Mouse (Mus musculus): ENCODE data around the gene Otub2.
A peak's percentile ranks its signal among the peaks of the same experiment; 100 is the strongest.

Otub2 gene

GRCm38 (mm10) chr12:103371711-103372110 lies 16.8 kb upstream of the Otub2 start:
- DNase-seq (ENCODE audit: low spot score in 2 of 2) = peak; percentile 52 to 75

- DNase-seq (ENCODE audit: low spot score in 2 of 2) = no peak
Measured at GRCm38 (mm10) chr12:103373530-103374236, 14.8 kb upstream of the Otub2 start.

GRCm38 (mm10) chr12:103376124-103376523 lies 12.4 kb upstream of the Otub2 start:
- DNase-seq (ENCODE audit: low spot score in 2 of 2) = no peak

DNA sequence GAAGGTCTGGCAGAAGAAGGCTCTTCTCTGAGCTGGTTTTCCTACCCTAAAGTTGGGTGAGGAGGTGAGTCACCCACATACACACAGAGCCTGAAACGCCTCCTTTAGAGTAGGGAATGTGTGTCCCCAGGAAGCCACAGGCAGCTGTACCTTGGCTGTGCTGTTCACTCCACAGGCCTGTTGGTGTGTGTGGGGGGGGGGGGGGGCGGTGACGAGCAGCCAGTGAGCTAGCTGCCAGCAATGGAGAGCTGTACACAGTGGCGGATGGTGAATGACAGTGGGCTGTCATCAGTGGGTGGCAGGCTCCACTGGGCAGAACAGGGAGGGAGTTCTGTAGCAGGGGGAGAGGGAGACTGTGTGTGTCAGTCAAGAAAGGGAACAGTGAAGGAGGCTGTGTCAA lies 11.7 kb upstream of the Otub2 start:
- DNase-seq (ENCODE audit: low spot score in 2 of 2) = no peak

DNA sequence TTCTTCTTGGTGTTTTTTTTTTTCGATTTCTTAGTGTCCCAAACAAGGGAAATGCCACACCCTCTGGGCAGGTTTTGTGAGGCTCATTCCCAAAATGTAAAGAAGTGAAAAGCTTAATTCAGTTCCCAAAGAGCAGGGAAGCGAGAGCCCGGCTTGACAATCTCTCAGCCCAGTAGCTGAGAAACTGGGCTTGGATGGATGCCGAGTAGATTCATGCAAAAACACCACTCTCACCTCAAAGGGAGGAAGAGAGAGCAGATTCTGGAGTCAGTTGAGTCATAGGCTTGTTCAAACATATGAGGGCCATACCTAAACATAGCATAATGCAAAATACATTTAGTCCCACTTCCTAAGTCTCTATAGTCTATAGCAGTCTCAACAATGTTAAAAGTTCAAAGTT lies 8.3 kb upstream of the Otub2 start:
- DNase-seq (ENCODE audit: low spot score in 2 of 2) = no peak

GRCm38 (mm10) chr12:103389348-103389727 lies 856 bp downstream of the Otub2 start:
- peak; percentile 35 to 42 for DNase-seq (ENCODE audit: low spot score in 2 of 2)

GRCm38 (mm10) chr12:103389982-103390381 lies 1.5 kb downstream of the Otub2 start:
- DNase-seq (ENCODE audit: low spot score in 2 of 2) = peak in 1 of 2 experiments; percentile 34

DNA sequence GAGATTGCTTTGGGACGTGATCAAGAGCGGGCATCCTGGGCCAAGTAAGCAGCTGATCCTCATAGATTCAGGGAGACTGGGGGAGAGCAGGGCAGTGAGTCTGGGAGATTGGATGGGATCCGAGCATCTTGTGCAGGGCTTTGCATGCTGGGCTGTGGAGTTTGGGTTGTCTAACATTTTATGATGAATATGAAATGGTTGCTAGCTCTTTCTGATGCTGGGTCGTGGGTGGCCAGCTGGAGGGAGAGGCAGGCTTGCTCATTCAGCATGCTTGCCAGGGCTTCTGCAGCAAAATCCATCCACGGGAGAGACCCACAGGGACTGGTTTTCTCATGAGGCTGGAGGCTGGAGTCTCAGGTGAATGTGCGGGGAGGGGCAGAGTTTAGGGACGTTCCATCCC lies 2.6 kb downstream of the Otub2 start:
- DNase-seq (ENCODE audit: low spot score in 2 of 2) = no peak

GRCm38 (mm10) chr12:103393528-103393927 lies 5.0 kb downstream of the Otub2 start:
- DNase-seq (ENCODE audit: low spot score in 2 of 2) = peak in 1 of 2 experiments; percentile 53

DNA sequence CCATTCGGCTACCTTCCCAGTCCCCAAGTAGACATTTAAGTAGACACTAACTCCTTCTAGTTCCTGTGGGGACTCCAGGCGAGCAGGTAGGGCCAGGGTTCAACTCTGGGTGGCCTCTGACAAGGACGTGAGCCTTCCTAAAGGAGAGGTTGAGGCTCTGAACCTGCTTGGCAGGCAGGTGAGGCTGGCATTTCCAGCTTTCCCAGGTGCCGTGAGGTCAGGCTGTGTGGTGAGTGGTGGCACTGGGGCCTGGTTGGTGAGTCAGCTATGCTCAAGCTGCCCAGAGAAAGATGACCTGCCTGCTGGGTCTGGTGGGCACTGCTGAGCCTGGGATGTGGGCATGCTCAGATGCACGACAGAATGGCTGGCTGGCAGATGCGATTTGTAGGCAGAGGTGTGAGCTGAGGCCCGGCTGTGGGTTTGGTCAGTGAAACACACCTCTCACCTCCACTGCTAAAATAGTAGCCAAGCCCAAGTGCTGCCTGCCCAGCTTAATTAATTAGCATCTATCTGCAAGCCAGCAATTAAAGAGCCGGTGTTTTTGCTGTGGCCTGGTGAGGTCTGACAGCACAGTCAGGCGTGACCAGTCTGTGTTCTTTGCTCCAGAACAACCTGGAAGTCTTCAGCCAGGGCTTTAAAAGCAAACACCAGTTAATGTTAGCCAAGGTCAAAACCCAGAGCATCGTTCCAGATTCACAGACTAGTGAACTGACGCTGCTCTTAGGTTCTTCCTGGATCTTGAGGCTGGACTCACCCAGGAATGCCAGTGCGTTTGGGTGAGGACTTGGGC lies 7.2 kb downstream of the Otub2 start:
- DNase-seq (ENCODE audit: low spot score in 2 of 2) = no peak

DNA sequence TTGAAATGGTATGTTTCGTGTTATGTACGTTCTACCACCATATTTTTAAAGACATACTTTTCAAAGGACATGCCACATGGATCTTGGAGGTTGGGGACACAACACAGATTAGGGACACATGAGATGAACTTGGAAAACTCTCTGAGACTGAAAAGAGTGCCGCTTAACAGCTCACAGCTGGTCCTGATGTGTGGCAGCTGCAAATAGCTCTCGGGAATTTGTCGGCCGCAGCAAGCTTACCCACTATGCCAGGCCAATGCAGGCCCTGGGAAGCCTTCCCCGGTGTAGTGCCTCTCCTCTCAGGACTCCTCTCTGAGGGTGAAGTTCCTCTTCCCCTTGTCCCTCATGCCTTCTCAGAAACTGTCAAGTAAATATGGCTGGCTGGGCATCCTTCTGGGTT lies 8.3 kb downstream of the Otub2 start:
- DNase-seq (ENCODE audit: low spot score in 2 of 2) = no peak

DNA sequence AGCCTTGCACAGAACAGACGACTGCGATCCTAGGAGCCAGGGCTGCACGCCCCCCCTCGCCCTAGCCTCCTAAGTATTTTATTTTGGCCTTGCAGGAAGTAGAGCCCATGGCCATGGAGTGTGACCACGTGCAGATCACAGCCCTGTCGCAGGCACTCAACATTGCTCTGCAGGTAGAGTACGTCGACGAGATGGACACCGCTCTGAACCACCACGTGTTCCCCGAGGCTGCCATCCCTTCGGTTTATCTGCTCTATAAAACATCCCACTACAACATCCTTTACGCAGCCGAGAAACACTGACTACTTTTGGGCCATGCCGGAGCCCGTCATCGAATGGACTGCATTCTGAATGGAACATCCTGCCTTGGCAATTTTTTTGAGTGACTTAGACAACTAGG lies 15.6 kb downstream of the Otub2 start:
- DNase-seq (ENCODE audit: low spot score in 2 of 2) = no peak

- DNase-seq (ENCODE audit: low spot score in 2 of 2) = no peak
Measured at GRCm38 (mm10) chr12:103407720-103408119, 19.2 kb downstream of the Otub2 start, which contains the start of gene 9330161L09Rik. TSS of gene 9330161L09Rik (minus strand) at chr12:103407820.

DNA sequence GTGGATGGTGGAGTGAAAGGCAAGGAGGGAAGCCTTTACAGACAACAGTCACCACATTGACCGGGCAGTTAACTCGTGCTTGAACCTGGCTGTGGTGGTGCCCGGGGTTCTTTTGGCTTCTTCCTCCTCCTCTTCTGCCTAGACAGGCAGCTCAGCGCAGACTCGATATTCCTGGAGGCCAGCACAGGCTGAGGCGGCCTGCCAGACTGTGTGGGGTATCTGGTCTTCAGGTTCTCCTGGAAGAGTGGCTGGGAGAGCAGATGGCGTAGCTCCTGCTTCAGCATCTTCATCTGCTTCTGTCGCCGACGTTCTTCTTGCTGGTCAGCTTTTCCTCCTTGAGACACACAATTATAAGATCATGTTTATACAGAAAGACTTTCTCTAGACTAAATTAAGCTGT lies 19.7 kb downstream of the Otub2 start:
- no peak for DNase-seq (ENCODE audit: low spot score in 2 of 2)

DNA sequence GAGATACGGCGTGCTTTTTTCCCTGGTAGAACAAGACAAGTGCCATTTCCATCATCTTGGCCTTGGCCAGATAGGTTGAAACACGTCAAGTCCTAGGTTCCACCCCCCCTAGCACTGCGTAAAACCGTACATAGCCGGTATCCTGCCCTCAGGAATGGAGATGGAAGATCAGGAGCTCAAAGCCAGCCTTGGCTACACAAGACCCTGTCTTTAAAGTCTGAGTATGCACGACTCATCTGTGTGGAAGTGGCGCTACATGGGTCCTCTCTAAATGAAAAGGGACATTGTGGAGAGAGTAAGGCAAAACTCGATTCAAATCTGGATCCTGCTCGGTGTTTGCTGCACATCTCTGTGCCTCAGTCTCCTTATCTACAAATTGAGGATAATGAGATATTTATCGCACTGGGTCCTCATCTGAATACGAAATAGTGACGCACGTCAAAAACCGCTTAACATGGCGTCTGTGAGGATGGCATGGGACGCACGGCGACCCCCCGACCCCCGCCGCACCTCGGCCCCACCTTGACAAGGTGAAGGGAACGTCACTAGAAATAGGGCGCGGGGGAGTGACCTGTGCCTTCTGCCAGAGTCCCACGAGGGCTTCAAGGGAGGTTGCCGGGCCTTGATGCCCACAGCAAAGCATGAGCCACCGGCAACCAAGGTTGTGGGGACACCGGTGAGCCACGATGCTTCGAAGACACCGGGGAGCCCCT lies 36.7 kb downstream of the Otub2 start:
- no peak for DNase-seq (ENCODE audit: low spot score in 2 of 2)

DNA sequence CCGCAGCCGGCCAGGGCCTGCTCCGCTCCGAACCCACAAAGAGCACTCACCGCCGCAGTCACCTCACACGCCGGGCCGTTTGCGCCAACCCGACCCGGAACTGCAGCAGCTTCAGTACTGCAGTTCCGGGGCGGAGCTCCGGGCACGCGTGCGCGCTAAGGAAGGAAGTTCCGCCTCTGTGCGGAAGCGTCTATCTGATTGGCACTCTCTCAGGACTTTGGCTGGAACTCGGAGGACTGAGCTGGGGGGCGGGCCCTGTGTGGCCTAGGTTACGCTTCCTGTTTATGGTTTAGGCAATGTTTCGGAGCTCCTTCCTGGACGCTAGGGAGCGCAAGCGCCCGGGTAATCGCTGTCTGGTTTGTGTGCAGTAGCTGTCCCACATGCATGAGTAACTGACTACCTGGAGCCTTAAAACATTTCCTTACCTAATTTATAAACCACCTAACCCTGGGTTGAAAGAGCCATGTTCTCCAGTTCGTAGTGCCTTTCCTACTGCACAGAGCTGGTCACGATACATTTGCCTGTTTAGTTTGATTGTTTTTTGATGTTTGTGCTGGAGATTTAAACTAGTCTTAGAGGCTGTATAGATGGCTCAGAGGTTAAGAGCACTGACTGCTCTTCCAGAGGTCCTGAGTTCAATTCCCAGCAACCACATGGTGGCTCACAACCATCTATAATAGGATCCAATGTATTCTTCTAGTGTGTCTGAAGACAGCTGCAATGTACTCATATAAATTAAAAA lies 37.4 kb downstream of the Otub2 start, which contains the start of gene Ddx24:
TSS of gene Ddx24 (minus strand) at position 102 of the 742 bp plus-strand sequence.
- DNase-seq (ENCODE audit: low spot score in 2 of 2) = peak; percentile 95 to 99

GRCm38 (mm10) chr12:103426710-103427109 lies 38.2 kb downstream of the Otub2 start:
- no peak for DNase-seq (ENCODE audit: low spot score in 2 of 2)

- DNase-seq (ENCODE audit: low spot score in 2 of 2) = no peak
Measured at GRCm38 (mm10) chr12:103433430-103433829, 44.9 kb downstream of the Otub2 start.

DNA sequence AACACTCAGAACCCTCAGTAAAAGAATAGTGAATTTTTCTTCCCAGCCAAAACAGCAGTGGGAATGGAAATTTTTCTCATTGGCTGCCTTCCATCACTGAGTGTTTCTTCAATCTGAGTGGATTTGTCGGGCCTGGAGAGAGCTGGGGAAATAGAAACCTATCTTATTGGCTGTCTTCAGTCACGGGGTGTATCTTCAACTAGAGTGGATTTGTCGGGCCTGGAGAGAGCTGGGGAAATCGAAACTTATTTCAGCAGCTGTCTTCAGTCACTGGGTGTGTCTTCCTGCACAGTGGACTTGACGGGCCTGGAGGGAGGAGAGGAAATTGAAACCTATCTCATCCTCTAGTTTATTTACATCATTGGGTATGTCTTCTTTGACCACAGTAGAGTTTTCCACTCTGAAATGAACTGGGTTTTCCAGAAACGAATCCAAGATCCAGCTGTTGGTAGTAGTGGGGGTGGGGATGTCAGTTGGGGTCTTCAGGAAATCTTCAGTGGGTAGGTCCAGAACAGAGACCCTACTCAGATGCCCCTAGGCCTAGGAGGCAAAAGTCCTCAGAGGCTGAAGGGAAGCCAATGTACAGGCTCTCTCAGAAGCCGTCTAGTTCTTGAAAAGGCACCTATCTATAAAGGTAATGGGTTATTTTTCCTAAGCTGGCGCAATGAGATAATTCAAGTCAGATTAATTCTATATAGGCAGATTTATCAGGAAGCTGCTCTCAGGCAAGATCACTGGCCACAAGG lies 45.7 kb downstream of the Otub2 start, which contains the start of gene Ifi27:
TSS of gene Ifi27 (plus strand) at position 226 of the 746 bp plus-strand sequence.
- peak in 1 of 2 experiments; percentile 55 for DNase-seq (ENCODE audit: low spot score in 2 of 2)

DNA sequence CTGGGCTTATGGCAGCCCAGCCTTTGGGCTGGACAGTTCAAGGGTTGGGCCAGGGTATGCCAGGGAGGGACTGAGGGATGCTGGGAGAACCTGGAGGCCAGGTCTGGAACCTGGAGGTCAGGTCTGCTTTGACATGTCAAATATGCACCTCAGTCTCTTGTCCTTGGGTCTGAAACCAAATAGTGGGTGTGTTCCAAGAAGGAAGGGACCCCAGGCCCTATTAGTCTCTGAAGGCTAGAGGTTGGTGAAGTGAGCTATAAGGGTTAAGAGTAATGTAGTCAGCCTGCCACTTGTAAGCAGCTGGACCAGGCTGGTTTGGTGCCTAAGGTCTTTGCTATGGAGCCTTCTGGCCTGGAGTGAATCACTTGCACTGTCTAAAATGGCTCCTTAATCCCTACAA lies 46.4 kb downstream of the Otub2 start:
- no peak for DNase-seq (ENCODE audit: low spot score in 2 of 2)

- DNase-seq (ENCODE audit: low spot score in 2 of 2) = no peak
Measured at GRCm38 (mm10) chr12:103437601-103438000, 49.1 kb downstream of the Otub2 start.

Data from spleen, postnatal 10 days (tissue).